Mouse (Mus musculus) forebrain, embryonic 14.5 days (tissue): ENCODE measurements around the gene Adamts16. TPM values are rescaled to one million over a fixed set of nuclear protein-coding genes. Genes with fewer than 3 reads are reported as not detected.

ENCODE experiments used
- ATAC-seq: fragments of 200-750 bp; cut with Nextera tagmentation; 2 replicates; pipeline ENCODE4 v1.8.0; 2017; ENCODE audit warnings: mild to moderate bottlenecking, moderate library complexity
- DNase-seq: peaks from one replicate; pipeline ENCODE4 v3.0.0-alpha.2; 2015; ENCODE audit warnings: low spot score
- H3K27ac ChIP-seq: fragments of 300-500 bp; sonication (generic); 2 replicates; pipeline ENCODE4 v1.5.1; 2014; ENCODE audit warnings: low read depth, mild to moderate bottlenecking, control low read depth, low read length, moderate library complexity
- H3K27me3 ChIP-seq: fragments of 300-500 bp; sonication (generic); replicated peaks from 2 replicates; pipeline ENCODE4 v1.6.1; 2014; ENCODE audit warnings: low read length, control low read depth, mixed read lengths; ENCODE audit not compliant: control insufficient read depth, insufficient read depth
- H3K36me3 ChIP-seq: fragments of 300-500 bp; sonication (generic); 2 replicates; pipeline ENCODE4 v1.6.1; 2014; ENCODE audit warnings: low read length, control low read depth; ENCODE audit not compliant: control insufficient read depth, insufficient read depth
- H3K4me1 ChIP-seq: fragments of 300-500 bp; sonication (generic); 2 replicates; pipeline ENCODE4 v1.6.1; 2014; ENCODE audit warnings: antibody characterized with exemption, low read length, control low read depth; ENCODE audit not compliant: control insufficient read depth, insufficient read depth
- H3K4me2 ChIP-seq: fragments of 300-500 bp; sonication (generic); 2 replicates; pipeline ENCODE4 v1.6.1; 2014; ENCODE audit warnings: mild to moderate bottlenecking, control low read depth, low read length
- H3K4me3 ChIP-seq: fragments of 300-500 bp; sonication (generic); 2 replicates; pipeline ENCODE4 v1.5.1; 2014; ENCODE audit warnings: low read depth, low read length, control low read depth
- H3K9ac ChIP-seq: fragments of 300-500 bp; sonication (generic); 2 replicates; pipeline ENCODE4 v1.6.1; 2014; ENCODE audit warnings: mild to moderate bottlenecking, low read length, control low read depth, moderate library complexity
- H3K9me3 ChIP-seq: fragments of 300-500 bp; sonication (generic); replicated peaks from 2 replicates; pipeline ENCODE4 v1.6.1; 2016; ENCODE audit warnings: low read length, control low read depth, mixed read lengths; ENCODE audit not compliant: control insufficient read depth
- WGBS: fragments of 180-500 bp; shearing (Covaris S2); extraction: QIAGEN DNeasy Blood & Tissue Kit; methylation state at CpG from one replicate; pipeline ENCODE4 v1.1.7; 2014; 5-methylcytosine and 5-hydroxymethylcytosine counted together
- polyA plus RNA-seq: library from polyadenylated mRNA; unstranded; fragments of >200 nt; fragmentation: Nextera tagmentation; extraction: Ambion mirVana; gene quantifications from 2 replicates; pipeline ENCODE4 v1.2.1, GENCODE M21; 2014

Gene Adamts16
- polyA plus RNA-seq, 1 experiment from 2014 or later, result 0.39 TPM

- ATAC-seq (no peak), DNase-seq (no peak)
- Histone ChIP-seq H3K4me1 (no peaks in the 10 kb centered on the region), H3K27ac (no peak overlapping the region), H3K4me3 (no peak overlapping the region), H3K4me2 (no peak overlapping the region), H3K27me3 (no peaks in the 10 kb centered on the region), H3K9ac (no peak overlapping the region), H3K9me3 (no peaks in the 10 kb centered on the region), H3K36me3 (no peaks in the 10 kb centered on the region)
- 94% methylated on average over 9 of the region's 9 CpGs for WGBS
These were observed 102.8 kb downstream of the Adamts16 start for GRCm38 (mm10) chr13:70738781-70739180.

- Histone ChIP-seq H3K4me1 (no peaks in the 10 kb centered on the region), H3K4me3 (no peak overlapping the region), H3K9me3 (no peaks in the 10 kb centered on the region), H3K4me2 (no peak overlapping the region), H3K9ac (no peak overlapping the region), H3K27me3 (no peaks in the 10 kb centered on the region), H3K36me3 (no peaks in the 10 kb centered on the region), H3K27ac (no peak overlapping the region)
- WGBS, result 61% methylated on average over 4 of the region's 4 CpGs
- DNase-seq, result no peak
- no peak for ATAC-seq
These were observed 105.2 kb downstream of the Adamts16 start for GRCm38 (mm10) chr13:70736409-70736808.

GRCm38 (mm10) chr13:70734640-70735039 is 107.0 kb downstream of the Adamts16 start:
- DNase-seq (no peak), ATAC-seq (no peak)
- Histone ChIP-seq H3K4me1 (no peaks in the 10 kb centered on the region), H3K4me3 (no peak overlapping the region), H3K4me2 (no peak overlapping the region), H3K27me3 (no peaks in the 10 kb centered on the region), H3K27ac (no peak overlapping the region), H3K9ac (no peak overlapping the region), H3K9me3 (no peaks in the 10 kb centered on the region), H3K36me3 (no peaks in the 10 kb centered on the region)
- WGBS, result 80% methylated on average over 5 of the region's 5 CpGs

- Histone ChIP-seq H3K4me2 (no peak overlapping the region), H3K36me3 (no peaks in the 10 kb centered on the region), H3K27ac (no peak overlapping the region), H3K9ac (no peak overlapping the region), H3K27me3 (no peaks in the 10 kb centered on the region), H3K4me3 (no peak overlapping the region), H3K4me1 (no peaks in the 10 kb centered on the region), H3K9me3 (no peaks in the 10 kb centered on the region)
- DNase-seq (no peak), ATAC-seq (no peak)
- WGBS, result 98% methylated on average over 1 of the region's 1 CpGs
These were observed 107.7 kb downstream of the Adamts16 start for GRCm38 (mm10) chr13:70733911-70734310.

GRCm38 (mm10) chr13:70733206-70733605 is 108.4 kb downstream of the Adamts16 start:
- H3K4me3 ChIP-seq, result no peak overlapping the region
- H3K4me1 ChIP-seq, result no peaks in the 10 kb centered on the region
- no peak for ATAC-seq
- no peak overlapping the region for H3K27ac ChIP-seq
- no peak for DNase-seq
- no peaks in the 10 kb centered on the region for H3K27me3 ChIP-seq
- no peak overlapping the region for H3K9ac ChIP-seq
- WGBS, result 69% methylated on average over 2 of the region's 2 CpGs
- no peak overlapping the region for H3K4me2 ChIP-seq
- H3K36me3 ChIP-seq, result no peaks in the 10 kb centered on the region
- H3K9me3 ChIP-seq, result no peaks in the 10 kb centered on the region

- Histone ChIP-seq H3K27me3 (no peaks in the 10 kb centered on the region), H3K9ac (no peak overlapping the region), H3K4me3 (no peak overlapping the region), H3K27ac (no peak overlapping the region), H3K9me3 (no peaks in the 10 kb centered on the region), H3K36me3 (no peaks in the 10 kb centered on the region), H3K4me1 (no peaks in the 10 kb centered on the region), H3K4me2 (no peak overlapping the region)
- 78% methylated on average over 5 of the region's 5 CpGs for WGBS
- no peak for DNase-seq
- ATAC-seq, result no peak
These were observed 108.8 kb downstream of the Adamts16 start for GRCm38 (mm10) chr13:70732781-70733180.

- H3K4me2 ChIP-seq, result no peak overlapping the region
- H3K27ac ChIP-seq, result no peak overlapping the region
- H3K36me3 ChIP-seq, result no peaks in the 10 kb centered on the region
- H3K4me3 ChIP-seq, result no peak overlapping the region
- H3K9ac ChIP-seq, result no peak overlapping the region
- 77% methylated on average over 5 of the region's 5 CpGs for WGBS
- DNase-seq (no peak), ATAC-seq (no peak)
- no peaks in the 10 kb centered on the region for H3K27me3 ChIP-seq
- H3K4me1 ChIP-seq, result no peaks in the 10 kb centered on the region
- no peaks in the 10 kb centered on the region for H3K9me3 ChIP-seq
These were observed 110.3 kb downstream of the Adamts16 start for GRCm38 (mm10) chr13:70731349-70731748.

- Histone ChIP-seq H3K4me2 (no peak overlapping the region), H3K27me3 (no peaks in the 10 kb centered on the region), H3K27ac (no peak overlapping the region), H3K9me3 (no peaks in the 10 kb centered on the region), H3K4me1 (no peaks in the 10 kb centered on the region), H3K9ac (no peak overlapping the region), H3K36me3 (no peaks in the 10 kb centered on the region), H3K4me3 (no peak overlapping the region)
- DNase-seq (no peak), ATAC-seq (no peak)
- 78% methylated on average over 5 of the region's 5 CpGs for WGBS
These were observed 111.6 kb downstream of the Adamts16 start for GRCm38 (mm10) chr13:70729996-70730395.

GRCm38 (mm10) chr13:70726249-70726648 is 115.4 kb downstream of the Adamts16 start:
- no peak overlapping the region for H3K4me2 ChIP-seq
- H3K4me3 ChIP-seq, result no peak overlapping the region
- H3K9me3 ChIP-seq, result no peaks in the 10 kb centered on the region
- no peaks in the 10 kb centered on the region for H3K36me3 ChIP-seq
- H3K9ac ChIP-seq, result no peak overlapping the region
- DNase-seq (no peak), ATAC-seq (no peak)
- 90% methylated on average over 3 of the region's 3 CpGs for WGBS
- no peak overlapping the region for H3K27ac ChIP-seq
- H3K4me1 ChIP-seq, result no peaks in the 10 kb centered on the region
- H3K27me3 ChIP-seq, result no peaks in the 10 kb centered on the region
